Mouse (Mus musculus): ENCODE data around the gene Tas2r114. TPM values are rescaled to one million over a fixed set of nuclear protein-coding genes. Genes with fewer than 3 reads are reported as not detected.

The Tas2r114 gene
- not detected in 2 replicates for polyA plus RNA-seq (2016; fragmentation: Nextera tagmentation; extraction: Ambion mirVana)

GRCm38 (mm10) chr6:131689963-131690362 lies at the start of gene Tas2r114:
Tas2r114 (minus strand) TSS chr6:131690063.
- no peak within 1 kb of the TSS for H3K4me2 ChIP-seq
- no peak within 1 kb of the TSS for H3K27ac ChIP-seq

GRCm38 (mm10) chr6:131712803-131713202 lies 22.9 kb upstream of the Tas2r114 start:
- Histone ChIP-seq H3K9ac (replicated peaks) (no peak overlapping the region), H3K27ac (no peak overlapping the region), H3K9me3 (peaks cover 16% of the 10 kb centered on the region), H3K4me3 (replicated peaks) (no peak overlapping the region), H3K4me2 (no peak overlapping the region), H3K36me3 (no peaks in the 10 kb centered on the region), H3K27me3 (no peaks in the 10 kb centered on the region), H3K4me1 (replicated peaks) (no peaks in the 10 kb centered on the region)
- ATAC-seq (ENCODE audit: insufficient number of reproducible peaks, insufficient read depth, low FRiP score, low TSS enrichment, low read depth) = no peak
- 46% methylated on average over 7 of the region's 7 CpGs for WGBS

More at GRCm38 (mm10) chr6:131689963-131690362, at the start of gene Tas2r114:
- Histone ChIP-seq H3K4me3 (replicated peaks) (no peak within 1 kb of the TSS), H3K27me3 (no peaks in the 10 kb centered on the region), H3K9me3 (peaks cover 23% of the 10 kb centered on the region; the same call in 1 of the 2 replicates), H3K9ac (replicated peaks) (no peak within 1 kb of the TSS), H3K36me3 (no peaks in the 10 kb centered on the region), H3K4me1 (replicated peaks) (no peaks in the 10 kb centered on the region)
- ATAC-seq (ENCODE audit: insufficient number of reproducible peaks, insufficient read depth, low FRiP score, low TSS enrichment, low read depth) = no peak

- H3K27ac ChIP-seq = no peak within 1 kb of the TSS
- H3K9ac ChIP-seq (replicated peaks) = no peak within 1 kb of the TSS
- no peak within 1 kb of the TSS for H3K4me2 ChIP-seq
- 83% methylated on average over 1 of the region's 1 CpGs for WGBS
- no peak within 1 kb of the TSS for H3K4me3 ChIP-seq (replicated peaks)
- no peaks in the 10 kb centered on the region for H3K4me1 ChIP-seq (replicated peaks)
- ATAC-seq (ENCODE audit: insufficient number of reproducible peaks, insufficient read depth, low FRiP score, low TSS enrichment, low read depth) = no peak
- peaks cover 19% of the 10 kb centered on the region; the same call in 1 of the 2 replicates for H3K9me3 ChIP-seq
- H3K36me3 ChIP-seq = no peaks in the 10 kb centered on the region
- H3K27me3 ChIP-seq = no peaks in the 10 kb centered on the region
These were observed 2.5 kb downstream of the Tas2r114 start, which contains the start of gene Tas2r105 for GRCm38 (mm10) chr6:131687395-131687794. Tas2r105 (minus strand) TSS chr6:131687495.

GRCm38 (mm10) chr6:131685644-131686043 lies 4.2 kb downstream of the Tas2r114 start, which contains the start of gene Tas2r104:
Tas2r104 (minus strand) TSS chr6:131685744.
- H3K4me3 ChIP-seq (replicated peaks) = no peak within 1 kb of the TSS
- no peak within 1 kb of the TSS for H3K27ac ChIP-seq
- H3K27me3 ChIP-seq = no peaks in the 10 kb centered on the region
- no peaks in the 10 kb centered on the region for H3K36me3 ChIP-seq
- H3K4me2 ChIP-seq = no peak within 1 kb of the TSS
- ATAC-seq (ENCODE audit: insufficient number of reproducible peaks, insufficient read depth, low FRiP score, low TSS enrichment, low read depth) = no peak
- H3K9me3 ChIP-seq = 0 out of 2 replicates have a peak, but pooled peaks cover 4% of the 10 kb centered on the region
- no peaks in the 10 kb centered on the region for H3K4me1 ChIP-seq (replicated peaks)
- H3K9ac ChIP-seq (replicated peaks) = no peak within 1 kb of the TSS
- WGBS = 74% methylated on average over 1 of the region's 1 CpGs

- 70% methylated on average over 3 of the region's 3 CpGs for WGBS
- Histone ChIP-seq H3K36me3 (no peaks in the 10 kb centered on the region), H3K4me3 (replicated peaks) (no peak within 1 kb of the TSS), H3K27me3 (no peaks in the 10 kb centered on the region), H3K9ac (replicated peaks) (no peak within 1 kb of the TSS), H3K4me1 (replicated peaks) (no peaks in the 10 kb centered on the region), H3K27ac (no peak within 1 kb of the TSS), H3K4me2 (no peak within 1 kb of the TSS), H3K9me3 (peaks cover 3% of the 10 kb centered on the region; the same call in 1 of the 2 replicates)
- ATAC-seq (ENCODE audit: insufficient number of reproducible peaks, insufficient read depth, low FRiP score, low TSS enrichment, low read depth) = no peak
These were observed 11.1 kb downstream of the Tas2r114 start, which contains the start of gene Tas2r106 for GRCm38 (mm10) chr6:131678786-131679185. Tas2r106 (minus strand) TSS chr6:131678886.

- no peak within 1 kb of the TSS for H3K9ac ChIP-seq (replicated peaks)
- no peak for ATAC-seq (ENCODE audit: insufficient number of reproducible peaks, insufficient read depth, low FRiP score, low TSS enrichment, low read depth)
- H3K36me3 ChIP-seq = no peaks in the 10 kb centered on the region
- no peaks in the 10 kb centered on the region for H3K4me1 ChIP-seq (replicated peaks)
- H3K4me3 ChIP-seq (replicated peaks) = no peak within 1 kb of the TSS
- H3K27me3 ChIP-seq = no peaks in the 10 kb centered on the region
- no peak within 1 kb of the TSS for H3K27ac ChIP-seq
- H3K9me3 ChIP-seq = peaks cover 24% of the 10 kb centered on the region
- H3K4me2 ChIP-seq = no peak within 1 kb of the TSS
These were observed 29.8 kb downstream of the Tas2r114 start, which contains the start of gene Tas2r107 for GRCm38 (mm10) chr6:131660049-131660448. Tas2r107 (minus strand) TSS chr6:131660149.

Other genes starting within 250 kb of the Tas2r114 start
- gene 5430401F13Rik, start 203.7 kb downstream of the Tas2r114 start, polyA plus RNA-seq (2016; fragmentation: Nextera tagmentation; extraction: Ambion mirVana) = not detected in 2 replicates
- not detected in 2 replicates for gene Gm6619, start 203.7 kb downstream of the Tas2r114 start, polyA plus RNA-seq (2016; fragmentation: Nextera tagmentation; extraction: Ambion mirVana)
- not detected in 2 replicates for gene Tas2r130, start 59.2 kb downstream of the Tas2r114 start, polyA plus RNA-seq (2016; fragmentation: Nextera tagmentation; extraction: Ambion mirVana)
- not detected in 2 replicates for gene Tas2r107, start 29.9 kb downstream of the Tas2r114 start, polyA plus RNA-seq (2016; fragmentation: Nextera tagmentation; extraction: Ambion mirVana)
- gene Tas2r106, start 11.2 kb downstream of the Tas2r114 start, polyA plus RNA-seq (2016; fragmentation: Nextera tagmentation; extraction: Ambion mirVana) = not detected in 2 replicates
- gene Tas2r104, start 4.3 kb downstream of the Tas2r114 start, polyA plus RNA-seq (2016; fragmentation: Nextera tagmentation; extraction: Ambion mirVana) = not detected in 2 replicates
- gene Tas2r105, start 2.6 kb downstream of the Tas2r114 start, polyA plus RNA-seq (2016; fragmentation: Nextera tagmentation; extraction: Ambion mirVana) = not detected in 2 replicates